Mouse (Mus musculus): ENCODE results near the gene Nup210. TPM values are rescaled to one million over a fixed set of nuclear protein-coding genes. Genes with fewer than 3 reads are reported as not detected.
"Not testable (repeated sequence)": the region's sequence is repeated elsewhere in the genome, so short reads cannot be mapped to it uniquely, and the experiment has no call there.

The Nup210 gene
- total RNA-seq, 2 experiments from 2014 or later, result 3.6 to 6.2 TPM

GRCm38 (mm10) chr6:91139846-91140245, 23.2 kb upstream of the Nup210 start:
- DNase-seq, result peak; percentile 73 to 82

- no peak for DNase-seq
These were observed 20.8 kb upstream of the Nup210 start for GRCm38 (mm10) chr6:91137343-91137956.

DNA sequence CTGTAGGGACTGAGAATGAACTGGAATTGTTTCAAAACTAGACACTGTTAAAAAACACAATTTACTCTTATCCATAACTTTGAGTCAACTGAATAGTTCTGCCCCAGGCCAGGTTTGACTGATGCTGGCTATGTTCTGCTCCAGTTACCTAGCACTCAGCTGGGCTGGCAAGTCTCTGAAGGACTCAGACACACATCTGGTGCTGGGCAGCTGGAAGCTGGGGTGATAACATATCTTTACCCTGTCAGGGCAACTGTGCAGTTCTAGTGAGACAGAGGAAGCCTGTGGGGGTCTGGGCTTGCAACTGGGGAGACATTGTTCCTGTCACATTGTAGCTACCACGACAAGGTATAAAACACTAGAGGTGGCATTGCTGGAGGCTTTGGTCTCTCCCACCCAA, 14.2 kb upstream of the Nup210 start:
- DNase-seq, result no peak

- no peak for DNase-seq
These were observed 12.4 kb upstream of the Nup210 start for GRCm38 (mm10) chr6:91128996-91129395.

DNA sequence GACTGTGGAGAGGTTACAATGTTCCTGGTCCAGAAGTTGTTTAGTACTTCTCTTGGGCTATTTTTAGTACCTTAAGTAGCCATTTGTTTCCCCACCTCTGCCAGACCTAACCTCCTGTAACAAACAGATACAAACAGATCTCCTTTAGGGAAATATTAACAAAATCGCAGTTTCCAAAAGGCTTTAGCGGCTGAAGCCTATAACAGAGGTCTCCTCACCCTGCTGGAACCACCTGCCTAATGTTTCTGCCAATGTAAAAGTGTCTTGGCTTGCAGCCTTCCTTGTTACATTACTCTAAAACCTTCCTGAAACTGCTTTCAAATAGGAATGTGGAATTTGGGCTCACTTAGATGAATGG, 8.6 kb upstream of the Nup210 start:
- no peak for DNase-seq

DNA sequence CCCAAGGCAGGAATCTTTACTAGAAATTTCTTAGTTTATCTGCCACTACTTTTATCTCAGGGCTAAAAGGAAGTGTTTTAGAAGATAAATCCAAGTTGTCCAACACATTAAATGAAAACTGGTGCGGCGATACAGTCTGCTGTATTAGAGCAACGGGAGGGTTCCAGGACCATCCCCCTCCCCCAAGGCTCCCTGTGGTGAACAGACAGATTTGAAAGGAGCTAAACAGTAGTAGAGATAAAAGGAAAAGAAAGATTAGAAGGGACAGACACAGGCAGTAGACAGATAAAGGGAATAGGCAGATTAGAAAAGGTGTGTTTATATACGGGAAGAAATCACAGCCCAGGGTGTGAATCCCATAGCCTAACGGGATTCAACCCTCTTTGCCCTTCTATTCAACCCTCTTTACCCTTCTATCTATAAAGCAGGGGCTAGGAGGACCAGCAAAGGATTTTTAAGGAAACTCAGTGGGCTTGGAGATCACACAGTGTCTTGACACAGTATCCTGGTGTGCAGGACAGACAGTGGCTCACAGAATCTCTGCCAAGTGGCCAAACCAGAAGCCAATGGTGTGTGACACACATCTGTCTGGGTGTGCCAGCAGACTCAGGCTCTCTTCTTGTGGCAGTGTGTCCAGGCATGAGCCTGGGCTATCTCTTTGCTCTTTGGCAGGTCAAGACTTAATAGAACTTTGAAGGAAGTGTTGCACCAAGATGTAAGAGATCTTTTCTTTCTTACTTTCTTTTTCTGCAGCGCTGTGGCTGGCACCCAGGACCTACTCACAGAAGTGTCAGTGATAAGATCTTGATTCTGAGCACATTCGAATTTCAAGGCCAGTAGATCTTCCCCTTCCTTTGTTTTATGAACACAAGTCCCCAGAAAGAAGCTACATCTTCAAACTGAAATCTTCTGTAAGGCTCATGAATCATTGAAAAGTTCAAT, 7.9 kb upstream of the Nup210 start:
- no peak for DNase-seq

- DNase-seq, result no peak
These were observed 6.8 kb upstream of the Nup210 start for GRCm38 (mm10) chr6:91123453-91123852.

- not testable (repeated sequence) for DNase-seq
These were observed 4.5 kb upstream of the Nup210 start for GRCm38 (mm10) chr6:91121089-91121488.

DNA sequence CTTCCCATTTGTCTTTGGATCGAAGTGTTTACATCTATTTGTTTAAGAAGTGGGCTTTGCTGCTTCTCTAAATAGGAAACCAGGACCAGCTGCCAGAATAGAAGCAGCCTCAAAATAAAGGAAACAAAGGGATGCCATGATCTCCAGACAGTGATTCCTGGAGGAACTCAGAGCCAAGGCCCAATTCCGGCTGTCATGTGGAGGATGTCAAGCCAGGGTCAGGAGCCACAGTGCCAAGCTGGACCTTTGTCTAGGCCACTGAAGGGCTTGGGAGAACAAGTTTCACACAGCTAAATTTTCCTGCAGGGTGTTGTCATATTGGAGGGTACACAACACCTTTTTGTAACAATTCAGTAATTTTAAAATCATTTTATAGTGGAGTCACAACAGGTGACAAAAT, 3.6 kb upstream of the Nup210 start:
- DNase-seq, result peak; percentile 13

GRCm38 (mm10) chr6:91118526-91118925, 1.9 kb upstream of the Nup210 start:
- no peak for DNase-seq

DNA sequence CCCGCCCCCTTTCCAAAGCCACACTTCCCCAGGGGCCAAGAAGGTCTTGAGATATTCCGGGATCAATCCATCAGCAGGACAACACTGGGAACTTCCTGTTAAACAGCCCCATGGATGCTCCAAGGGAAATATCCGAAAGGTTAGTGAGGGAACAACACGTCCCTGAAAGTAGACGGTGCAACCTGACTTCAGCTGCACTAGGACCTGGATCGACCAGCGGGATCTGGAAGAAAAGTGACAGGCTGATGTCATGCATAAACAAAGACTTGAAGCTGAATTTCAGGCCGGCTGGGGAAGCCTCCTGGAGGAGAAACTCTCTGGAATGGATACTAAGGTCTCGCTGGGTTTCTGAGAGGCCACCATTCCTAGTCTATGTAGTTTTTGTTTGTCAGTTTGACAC, 520 bp upstream of the Nup210 start:
- peak in 1 of 2 experiments; percentile 8 for DNase-seq

- DNase-seq, result no peak
These were observed 776 bp downstream of the Nup210 start for GRCm38 (mm10) chr6:91115863-91116243.

DNA sequence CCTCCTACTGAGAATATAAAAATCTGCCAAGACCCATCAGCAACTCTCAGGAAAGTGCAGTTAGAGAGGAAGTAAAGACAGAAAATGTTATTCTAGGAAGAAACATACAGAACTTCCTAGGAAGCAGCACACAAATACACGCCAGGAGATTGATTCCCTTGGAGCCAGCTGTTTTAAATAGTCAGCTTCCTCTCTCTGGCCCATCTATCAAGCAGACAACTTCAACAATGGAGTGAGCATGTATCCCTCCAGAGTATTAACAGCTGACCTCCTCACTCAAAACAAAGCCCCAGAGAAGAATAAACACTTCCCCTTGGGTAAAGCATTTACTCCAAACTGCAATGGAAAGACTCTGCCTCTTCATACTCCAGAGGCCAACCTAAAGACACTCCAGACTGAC, 1.5 kb downstream of the Nup210 start:
- no peak for DNase-seq

DNA sequence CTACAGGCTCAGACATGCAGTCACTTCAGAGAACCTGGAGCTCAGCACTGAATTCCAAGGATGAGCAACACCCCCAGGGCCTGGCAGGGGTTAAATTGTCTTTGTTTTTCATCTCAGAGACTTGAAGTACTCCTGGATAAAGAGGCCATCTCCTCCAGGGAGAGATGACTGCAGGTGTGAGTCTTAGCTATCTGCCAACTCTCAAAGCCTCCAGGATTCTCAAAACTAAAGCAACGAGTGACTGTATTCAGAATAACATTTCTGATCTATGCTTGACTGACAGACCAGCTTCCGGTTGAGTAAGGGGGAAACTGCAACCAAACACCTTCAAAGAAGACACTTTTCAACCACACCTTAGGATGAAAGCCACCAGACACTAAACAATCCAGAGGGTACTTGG, 1.9 kb downstream of the Nup210 start:
- DNase-seq, result no peak

GRCm38 (mm10) chr6:91111954-91112252, 4.7 kb downstream of the Nup210 start:
- DNase-seq, result no peak

GRCm38 (mm10) chr6:91111141-91111953, 5.3 kb downstream of the Nup210 start:
- no peak for DNase-seq

- DNase-seq, result no peak
These were observed 6.2 kb downstream of the Nup210 start for GRCm38 (mm10) chr6:91110323-91111020.

DNA sequence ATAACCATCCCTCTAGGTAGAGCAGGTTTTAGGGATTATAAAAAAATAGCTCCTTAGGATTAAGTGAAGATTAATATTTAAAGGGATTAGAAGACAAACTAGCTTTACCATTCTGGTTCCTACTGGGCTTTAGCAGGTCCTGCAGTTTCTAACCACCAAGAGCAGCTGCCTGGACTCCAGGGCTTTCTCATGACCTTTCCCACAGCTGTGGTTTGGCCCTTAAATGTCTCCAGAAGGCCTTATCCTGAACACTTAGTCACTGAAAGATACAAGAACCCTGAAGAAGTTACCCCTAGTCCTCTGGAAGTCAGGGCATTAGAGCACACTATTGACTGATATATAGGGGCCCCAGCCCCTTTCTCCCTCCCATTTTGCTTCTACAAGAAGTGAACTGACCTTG, 7.1 kb downstream of the Nup210 start:
- no peak for DNase-seq

GRCm38 (mm10) chr6:91108917-91109450, 7.6 kb downstream of the Nup210 start:
- no peak for DNase-seq

GRCm38 (mm10) chr6:91108301-91108916, 8.2 kb downstream of the Nup210 start:
- no peak for DNase-seq

GRCm38 (mm10) chr6:91105400-91106129, 11.1 kb downstream of the Nup210 start:
- DNase-seq, result peak; percentile 3 to 30
